Mouse (Mus musculus) lung, postnatal 14 days (tissue): ENCODE measurements around the gene Tceanc.

Source experiments
- DNase-seq: peaks from one replicate; pipeline ENCODE4 v3.0.0; 2021

Gene Tceanc

DNA sequence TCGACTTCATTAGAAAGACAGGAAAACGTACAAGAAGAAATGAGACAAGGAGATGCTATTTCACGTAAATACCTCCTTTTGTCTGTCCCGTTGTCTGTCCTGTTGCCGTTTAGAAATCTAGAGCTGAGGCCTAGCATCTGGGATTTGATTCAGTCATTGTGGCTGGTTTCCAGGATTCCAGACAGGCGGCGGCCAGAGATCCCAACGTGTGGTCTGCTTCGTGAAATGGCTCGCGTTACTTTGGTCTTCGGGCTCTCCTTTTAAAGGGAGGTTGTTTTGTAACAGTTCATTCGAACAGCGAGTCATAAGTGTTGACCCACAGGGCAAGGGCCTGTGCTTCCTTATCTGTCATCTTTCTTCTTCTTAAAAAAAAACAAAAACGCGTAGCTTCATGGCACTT lies at the start of gene Tceanc:
Gene Tceanc (minus strand): TSS at position 223 of the 400 bp plus-strand sequence.
- peak; percentile 2 for DNase-seq

- no peak for DNase-seq
These were observed 47.6 kb upstream of the Tceanc start for GRCm38 (mm10) chrX:166565983-166566382.

GRCm38 (mm10) chrX:166565401-166565800 lies 47.0 kb upstream of the Tceanc start:
- no peak for DNase-seq

DNA sequence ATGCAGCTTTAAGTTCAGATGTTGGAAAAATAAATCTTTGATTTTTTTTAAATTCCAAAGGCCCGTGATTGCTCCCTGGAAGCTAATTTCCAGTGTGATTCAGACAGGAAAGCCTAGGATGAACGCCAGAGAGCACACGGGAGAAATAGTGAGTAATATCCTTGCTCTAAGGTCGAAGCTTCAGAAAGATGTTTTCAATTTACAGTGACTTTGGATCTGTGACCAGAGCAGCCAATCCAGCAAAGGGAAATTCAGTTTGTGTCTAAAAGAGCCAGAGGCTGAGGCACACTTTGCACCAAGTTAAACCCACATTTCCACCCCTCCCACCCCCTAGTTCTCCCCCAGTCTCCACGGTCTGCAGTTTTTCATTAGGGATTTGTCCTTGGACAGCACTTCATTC lies 46.5 kb upstream of the Tceanc start:
- no peak for DNase-seq

- DNase-seq: peak; percentile 17
These were observed 41.0 kb upstream of the Tceanc start for GRCm38 (mm10) chrX:166559333-166559732.

GRCm38 (mm10) chrX:166552355-166552754 lies 34.0 kb upstream of the Tceanc start:
- DNase-seq: no peak

DNA sequence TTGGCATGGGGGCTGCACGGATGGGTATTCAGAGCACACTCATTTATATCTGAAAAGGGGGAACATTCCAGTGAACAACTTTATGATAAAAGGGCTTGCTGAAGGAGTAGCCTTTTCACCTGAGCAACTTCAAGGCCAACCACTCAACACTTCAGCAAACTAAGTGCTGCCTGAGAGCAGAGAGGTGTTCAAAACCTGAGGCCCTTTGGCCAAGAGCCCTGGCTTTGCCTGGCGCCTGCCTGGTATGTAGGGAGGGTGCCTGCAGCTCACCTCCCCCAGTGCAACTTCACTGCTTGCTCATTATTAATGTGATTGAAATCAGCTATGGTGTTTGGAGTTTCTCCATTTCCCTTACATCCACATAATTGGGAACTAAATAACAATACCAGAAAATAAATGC lies 28.1 kb upstream of the Tceanc start:
- peak; percentile 20 for DNase-seq

GRCm38 (mm10) chrX:166535138-166535537 lies 16.8 kb upstream of the Tceanc start:
- no peak for DNase-seq

DNA sequence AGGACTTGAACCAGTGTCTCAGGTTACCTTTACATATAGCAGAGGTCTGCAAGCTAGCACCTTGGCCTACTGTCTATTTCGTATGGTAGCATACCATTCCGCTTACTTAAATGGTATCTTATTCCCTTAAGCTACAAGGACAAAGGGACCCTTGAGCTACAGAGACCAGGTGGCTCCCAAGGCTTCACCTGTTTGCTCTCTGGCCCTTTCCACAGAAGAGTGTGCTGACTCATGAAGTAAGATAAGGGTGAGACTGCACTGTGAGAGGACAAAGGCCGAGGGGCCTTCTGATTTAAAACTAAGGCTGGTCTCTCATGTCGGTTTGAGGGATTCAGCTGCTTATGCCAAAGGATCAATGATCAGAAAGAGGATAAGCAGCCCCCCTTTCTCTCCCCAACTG lies 15.1 kb upstream of the Tceanc start:
- DNase-seq: no peak

DNA sequence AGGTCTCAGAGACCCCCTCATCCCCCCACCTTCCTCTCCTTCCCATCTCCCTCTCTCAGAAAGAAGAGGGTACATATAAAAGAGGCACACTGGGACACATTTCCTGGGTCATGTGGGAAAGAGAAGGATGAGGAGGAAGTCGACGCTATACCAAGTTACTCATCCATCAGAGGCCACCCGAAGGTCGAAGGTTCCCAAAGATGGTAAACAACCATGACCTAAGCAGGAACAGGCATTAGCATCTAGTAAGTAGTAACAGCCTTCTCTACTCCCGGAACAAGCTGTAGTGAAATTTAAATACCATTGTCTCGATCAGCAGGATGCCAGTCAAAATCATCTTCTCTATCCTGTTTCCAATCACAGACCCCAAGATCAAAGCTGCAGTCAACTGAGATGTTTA lies 13.3 kb upstream of the Tceanc start:
- DNase-seq: no peak

DNA sequence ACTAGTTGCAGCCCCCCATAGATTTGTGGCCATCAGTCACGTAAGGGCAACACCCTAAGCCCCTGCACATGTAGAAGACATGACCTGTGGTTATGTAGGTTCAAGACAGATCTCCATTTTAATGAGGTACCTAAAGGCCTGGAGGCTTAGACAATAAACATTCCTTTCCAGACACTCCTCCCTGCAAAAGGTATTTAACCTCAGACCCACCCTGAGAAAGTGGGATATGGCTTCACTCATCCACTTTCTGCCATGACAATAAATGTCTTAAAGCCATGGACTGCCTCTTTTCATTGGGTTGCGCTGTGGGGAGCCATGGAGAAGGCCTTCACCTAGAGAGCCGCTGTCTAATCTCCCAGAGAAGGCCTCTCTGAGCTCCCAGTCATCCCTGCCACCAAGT lies 9.8 kb upstream of the Tceanc start:
- DNase-seq: no peak

DNA sequence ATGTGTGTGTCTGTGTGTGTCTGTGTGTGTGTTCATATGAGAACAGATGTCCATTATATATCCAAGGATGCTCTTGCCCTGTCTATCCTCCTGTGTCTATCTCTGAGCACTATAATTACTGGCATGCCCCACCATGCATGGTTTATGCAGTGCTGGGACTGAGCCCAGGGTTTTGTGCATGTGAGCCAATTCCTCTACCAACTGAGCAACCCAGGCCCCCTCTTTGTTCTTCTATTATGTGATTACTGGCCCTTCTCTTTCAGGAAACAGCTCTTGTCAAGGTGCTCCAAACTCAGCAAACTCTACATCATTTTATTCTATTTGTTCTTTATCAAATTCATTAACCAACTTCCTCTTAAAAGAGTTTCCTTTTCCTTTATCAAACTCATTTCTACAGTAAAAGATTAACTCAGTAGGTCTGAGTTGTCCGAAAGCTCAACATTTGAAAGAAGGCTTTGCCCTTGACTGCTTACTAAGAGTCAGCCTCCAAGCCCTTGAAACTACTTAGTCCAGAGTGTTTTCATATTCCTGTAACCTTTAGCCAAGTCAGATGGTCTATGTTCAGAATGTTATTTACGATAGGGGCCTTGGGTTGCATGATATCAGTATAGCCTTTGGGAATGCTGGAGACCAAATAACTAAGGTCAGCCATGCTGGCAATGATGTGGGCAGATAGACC lies 7.4 kb upstream of the Tceanc start:
- peak; percentile 4 for DNase-seq

- DNase-seq: no peak
These were observed 2.4 kb upstream of the Tceanc start for GRCm38 (mm10) chrX:166520782-166521181.

DNA sequence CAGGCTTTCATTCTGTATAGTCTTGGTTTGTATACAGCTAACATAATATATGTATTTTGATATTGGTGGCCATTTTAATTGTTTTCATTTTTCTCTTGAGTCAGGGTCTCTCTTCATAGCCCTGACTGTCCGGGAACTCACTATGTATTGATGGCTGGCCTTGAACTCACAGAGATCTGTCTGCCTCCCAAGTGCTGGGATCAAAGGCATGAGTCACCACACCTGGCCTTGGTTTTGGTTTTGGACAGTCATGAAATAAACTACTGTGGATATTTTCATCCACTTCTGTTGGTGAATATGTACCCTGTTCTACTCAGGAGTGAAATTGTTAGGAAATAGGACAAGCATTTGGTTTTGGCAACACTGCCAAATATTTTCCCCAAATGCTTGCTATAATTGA lies 1.7 kb downstream of the Tceanc start:
- no peak for DNase-seq

- DNase-seq: no peak
These were observed 2.4 kb downstream of the Tceanc start for GRCm38 (mm10) chrX:166515923-166516322.

- DNase-seq: peak; percentile 12
These were observed 4.3 kb downstream of the Tceanc start for GRCm38 (mm10) chrX:166514035-166514434.

GRCm38 (mm10) chrX:166512071-166512470 lies 6.3 kb downstream of the Tceanc start:
- no peak for DNase-seq

DNA sequence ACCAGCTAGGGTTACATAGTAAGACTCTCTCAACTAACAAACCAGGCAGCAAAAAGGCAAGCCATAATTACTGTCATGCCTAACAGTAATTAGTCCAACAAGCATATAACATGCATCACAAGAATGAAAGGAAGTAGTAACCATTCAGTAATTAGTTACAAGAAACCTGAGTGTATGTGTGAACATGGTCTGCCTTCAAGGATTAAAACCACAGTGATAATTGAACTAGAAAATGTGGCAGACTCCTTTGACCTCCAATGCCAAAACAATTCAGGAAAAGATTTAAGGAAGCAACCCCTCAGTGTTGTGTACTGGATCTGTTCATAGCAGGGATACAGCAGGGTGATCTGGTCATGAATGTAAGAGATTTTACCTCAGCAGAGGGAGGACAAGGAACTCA lies 7.3 kb downstream of the Tceanc start:
- DNase-seq: no peak

- peak; percentile 93 for DNase-seq
These were observed 8.3 kb downstream of the Tceanc start for GRCm38 (mm10) chrX:166509761-166510738.

DNA sequence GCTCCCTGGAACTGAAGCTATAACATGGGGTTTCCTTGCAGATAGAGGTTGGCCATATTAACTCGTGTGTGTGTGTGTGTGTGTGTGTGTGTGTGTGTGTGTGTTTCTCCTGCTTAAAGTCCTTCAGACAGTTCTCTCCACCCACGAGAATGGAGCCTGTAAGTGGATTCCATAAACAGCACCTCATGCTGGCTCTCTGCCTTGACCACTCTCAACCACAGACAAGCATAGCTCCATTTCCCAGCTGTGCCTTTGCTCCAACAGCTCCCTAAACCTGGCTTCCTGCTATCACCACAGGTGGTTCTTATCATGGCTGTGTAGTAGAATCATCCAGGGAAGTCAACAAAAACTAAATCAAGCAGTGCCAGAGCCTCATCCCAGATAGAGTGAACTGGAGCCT lies 13.9 kb downstream of the Tceanc start:
- DNase-seq: peak; percentile 14

- no peak for DNase-seq
These were observed 18.7 kb downstream of the Tceanc start for GRCm38 (mm10) chrX:166499496-166500190.

- no peak for DNase-seq
These were observed 20.6 kb downstream of the Tceanc start for GRCm38 (mm10) chrX:166497771-166498170.

DNA sequence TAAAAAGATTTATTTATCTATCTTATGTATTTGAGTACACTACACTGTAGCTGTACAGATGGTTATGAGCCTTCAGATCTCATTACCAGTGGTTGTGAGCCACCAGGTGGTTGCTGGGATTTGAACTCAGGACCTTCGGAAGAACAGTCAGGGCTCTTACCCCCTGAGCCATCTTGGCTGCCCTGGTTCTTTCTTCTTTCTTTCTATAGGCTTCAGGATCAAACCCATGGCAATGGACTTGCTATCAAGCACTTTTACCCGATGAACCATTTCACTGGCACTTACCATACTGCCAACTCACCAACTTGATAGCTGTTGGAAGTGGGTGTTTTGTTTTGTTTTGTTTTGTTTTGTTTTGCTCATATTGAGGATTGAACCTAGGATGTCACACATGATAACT lies 23.3 kb downstream of the Tceanc start:
- DNase-seq: no peak
